ENCODE assay signal across 8 mouse cellular contexts in genomic region chr17:49614577-49615235, GRCm38 (mm10). TPM values are rescaled to one million over a fixed set of nuclear protein-coding genes. Genes with fewer than 3 reads are reported as not detected.
DNase-seq lines count a peak whose midpoint lies in the region; ATAC-seq and TF ChIP-seq lines count a peak whose summit lies in the region.

TSS of gene Kif6 (plus strand) at chr17:49615136.

- H3K4me1 ChIP-seq in forebrain, postnatal 0 days (ENCODE audit: insufficient read depth), result peaks cover 3% of the 10 kb centered on the region; the same call in 1 of the 2 replicates
- no peaks in the 10 kb centered on the region; the same call in 1 of the 2 replicates for H3K4me1 ChIP-seq in liver, embryonic 13.5 days (replicated peaks)
- 0 out of 2 replicates have a peak, but pooled peaks cover 5% of the 10 kb centered on the region for H3K4me1 ChIP-seq in neural tube, embryonic 14.5 days (ENCODE audit: control insufficient read depth, insufficient read depth, low read length)

- no peaks in the 10 kb centered on the region for H3K36me3 ChIP-seq in forebrain, postnatal 0 days (ENCODE audit: insufficient read depth)
- H3K36me3 ChIP-seq in liver, embryonic 13.5 days, result no peaks in the 10 kb centered on the region
- H3K36me3 ChIP-seq in neural tube, embryonic 14.5 days (ENCODE audit: control insufficient read depth, insufficient read depth, low read length), result no peaks in the 10 kb centered on the region

- ATAC-seq in forebrain, postnatal 0 days, result peak; percentile 99
- peak; percentile 68; the same call in 1 of the 2 replicates for ATAC-seq in liver, embryonic 13.5 days (ENCODE audit: low read depth)
- peak; percentile 97 for ATAC-seq in neural tube, embryonic 14.5 days (ENCODE audit: low read depth)

- peak within 1 kb of the TSS; percentile 46; the same call in 1 of the 2 replicates for H3K27ac ChIP-seq in forebrain, postnatal 0 days (ENCODE audit: low read depth, low read length)
- H3K27ac ChIP-seq in liver, embryonic 13.5 days, result no peak within 1 kb of the TSS
- H3K27ac ChIP-seq in neural tube, embryonic 14.5 days (ENCODE audit: low read depth, low read length), result peak within 1 kb of the TSS; percentile 46

- intact Hi-C loops in heart, postnatal 14 days (cut with DNase I), result no loop called here

- peak within 1 kb of the TSS; percentile 57 for H3K9ac ChIP-seq in forebrain, postnatal 0 days
- peak within 1 kb of the TSS; percentile 36 for H3K9ac ChIP-seq in liver, embryonic 13.5 days
- H3K9ac ChIP-seq in neural tube, embryonic 14.5 days (replicated peaks; ENCODE audit: low read depth, low read length), result peak within 1 kb of the TSS; percentile 49

- peak within 1 kb of the TSS; percentile 56 for H3K4me3 ChIP-seq in forebrain, postnatal 0 days (ENCODE audit: low read depth, low read length)
- H3K4me3 ChIP-seq in liver, embryonic 13.5 days (replicated peaks), result peak within 1 kb of the TSS; percentile 53
- H3K4me3 ChIP-seq in neural tube, embryonic 14.5 days (ENCODE audit: low read depth, low read length), result peak within 1 kb of the TSS; percentile 53

- peak; percentile 81 for DNase-seq in ES-CJ7 (ENCODE audit: low read depth, low spot score)
- peak; percentile 84 to 91 for DNase-seq in cerebellum, adult 18-20 months
- peak; percentile 89 for DNase-seq in forebrain, postnatal 0 days
- DNase-seq in heart, postnatal 14 days, result peak; percentile 74 to 79
- DNase-seq in kidney, postnatal 4 days, result peak; percentile 90 to 92
- DNase-seq in liver, embryonic 13.5 days, result peak; percentile 21
- peak; percentile 5 to 11 for DNase-seq in thymus, postnatal 10 days (ENCODE audit: low spot score in 2 of 2)

- peak within 1 kb of the TSS; percentile 96 for H3K4me2 ChIP-seq in forebrain, postnatal 0 days (ENCODE audit: low read depth)
- peak within 1 kb of the TSS; percentile 70 for H3K4me2 ChIP-seq in liver, embryonic 13.5 days
- H3K4me2 ChIP-seq in neural tube, embryonic 14.5 days (ENCODE audit: low read depth, low read length), result peak within 1 kb of the TSS; percentile 80

- no peak for TF ChIP-seq CTCF in forebrain, postnatal 0 days (IDR thresholded peaks at IDR 0.05; ENCODE audit: low read depth)

- H3K9me3 ChIP-seq in forebrain, postnatal 0 days (ENCODE audit: low read length), result no peaks in the 10 kb centered on the region
- H3K9me3 ChIP-seq in liver, embryonic 13.5 days (replicated peaks), result no peaks in the 10 kb centered on the region
- H3K9me3 ChIP-seq in neural tube, embryonic 14.5 days (ENCODE audit: control insufficient read depth, low read length), result no peaks in the 10 kb centered on the region

- WGBS in forebrain, postnatal 0 days, result 1% methylated on average over 27 of the region's 27 CpGs
- WGBS in liver, embryonic 13.5 days (ENCODE audit: insufficient replicate concordance), result 2% methylated on average over 27 of the region's 27 CpGs
- 3% methylated on average over 27 of the region's 27 CpGs for WGBS in neural tube, embryonic 14.5 days

- H3K27me3 ChIP-seq in forebrain, postnatal 0 days (ENCODE audit: insufficient read depth, low read length), result no peaks in the 10 kb centered on the region
- H3K27me3 ChIP-seq in liver, embryonic 13.5 days, result 0 out of 2 replicates have a peak, but pooled peaks cover 3% of the 10 kb centered on the region
- no peaks in the 10 kb centered on the region for H3K27me3 ChIP-seq in neural tube, embryonic 14.5 days (ENCODE audit: control insufficient read depth, insufficient read depth, low read length)

RNA-seq across cellular contexts. Expression of gene Kif6, which starts in this region (rescaled TPM):
- total RNA-seq in forebrain, postnatal 0 days (2014; rRNA removed), result 3.7 and 7.4 TPM in 2 replicates
- 1.6 and 2.0 TPM in 2 replicates for polyA plus RNA-seq in forebrain, postnatal 0 days (2015; fragmentation: Nextera tagmentation; extraction: Ambion mirVana)
- 1 to 10 TPM; 2.4 to 4.2 TPM for total RNA-seq in heart, postnatal 14 days (2021)
- polyA plus RNA-seq in liver, embryonic 13.5 days (2015; fragmentation: Nextera tagmentation; extraction: Ambion mirVana), result 0.10 and 0.36 TPM in 2 replicates
- polyA plus RNA-seq in neural tube, embryonic 14.5 days (2014; fragmentation: Nextera tagmentation; extraction: Ambion mirVana), result 3.1 and 3.4 TPM in 2 replicates

Comparison
In these comparisons a context has a peak if more than half of its experiments do, and no peak if none do; other contexts are left out.
1. Peak in DNase-seq, ATAC-seq, H3K4me3 ChIP-seq, H3K9ac ChIP-seq and H3K4me2 ChIP-seq in liver, embryonic 13.5 days; RNA of the gene not detected or under 1 TPM.
2. DNase-seq: peak in every context shown above with its lines; median percentile 91 in kidney, postnatal 4 days; 89 in forebrain, postnatal 0 days; 88 in cerebellum, adult 18-20 months; 81 in ES-CJ7; 76 in heart, postnatal 14 days; 21 in liver, embryonic 13.5 days; 8 in thymus, postnatal 10 days.